Mouse (Mus musculus) stomach, embryonic 14.5 days (tissue): ENCODE data around the gene Synrg. TPM values are rescaled to one million over a fixed set of nuclear protein-coding genes. Genes with fewer than 3 reads are reported as not detected.

Experiments used
- ATAC-seq: fragments of 200-750 bp; cut with Nextera tagmentation; 2 replicates; pipeline ENCODE4 v1.8.0; 2017; ENCODE audit warnings: low read depth, moderate TSS enrichment; ENCODE audit not compliant: insufficient number of reproducible peaks, insufficient read depth, low FRiP score
- H3K27ac ChIP-seq: fragments of 300-500 bp; sonication (generic); 2 replicates; pipeline ENCODE4 v1.5.1; 2014; ENCODE audit warnings: mild to moderate bottlenecking, low read length, moderate library complexity, mixed read lengths
- H3K27me3 ChIP-seq: fragments of 300-500 bp; sonication (generic); 2 replicates; pipeline ENCODE4 v1.6.1; 2014; ENCODE audit warnings: low read length, control low read depth, mixed read lengths; ENCODE audit not compliant: control insufficient read depth, insufficient read depth
- H3K36me3 ChIP-seq: fragments of 300-500 bp; sonication (generic); 2 replicates; pipeline ENCODE4 v1.6.1; 2014; ENCODE audit warnings: mild to moderate bottlenecking, control low read depth, low read length, moderate library complexity, mixed read lengths; ENCODE audit not compliant: control insufficient read depth, insufficient read depth
- H3K4me1 ChIP-seq: fragments of 300-500 bp; sonication (generic); 2 replicates; pipeline ENCODE4 v1.6.1; 2014; ENCODE audit warnings: low read length, control low read depth, mixed read lengths; ENCODE audit not compliant: control insufficient read depth, insufficient read depth
- H3K4me2 ChIP-seq: fragments of 300-500 bp; sonication (generic); replicated peaks from 2 replicates; pipeline ENCODE4 v1.6.1; 2014; ENCODE audit warnings: low read depth, low read length, control low read depth
- H3K4me3 ChIP-seq: fragments of 300-500 bp; sonication (generic); 2 replicates; pipeline ENCODE4 v1.5.1; 2014; ENCODE audit warnings: low read depth, low read length, control low read depth
- H3K9ac ChIP-seq: fragments of 300-500 bp; sonication (generic); replicated peaks from 2 replicates; pipeline ENCODE4 v1.6.1; 2014; ENCODE audit warnings: low read depth, mild to moderate bottlenecking, control low read depth, low read length, moderate library complexity, mixed read lengths
- H3K9me3 ChIP-seq: fragments of 300-500 bp; sonication (generic); 2 replicates; pipeline ENCODE4 v1.6.1; 2016; ENCODE audit warnings: low read depth, low read length, control low read depth; ENCODE audit not compliant: control insufficient read depth
- whole genome bisulfite sequencing: fragments of 180-500 bp; shearing (Covaris S2); extraction: QIAGEN DNeasy Blood & Tissue Kit; methylation state at CpG from one replicate; pipeline ENCODE4 v1.1.7; 2014; 5-methylcytosine and 5-hydroxymethylcytosine counted together
- polyA plus RNA-seq: library from polyadenylated mRNA; unstranded; fragments of >200 nt; fragmentation: Nextera tagmentation; extraction: Ambion mirVana; gene quantifications from 2 replicates; pipeline ENCODE4 v1.2.1, GENCODE M21; 2014

The Synrg gene
- polyA plus RNA-seq, 1 experiment from 2014 or later = 15.0 TPM

- Histone ChIP-seq H3K36me3 (peaks cover 12% of the 10 kb centered on the region; the same call in 1 of the 2 replicates), H3K9ac (no peak overlapping the region), H3K27me3 (no peaks in the 10 kb centered on the region), H3K27ac (no peak overlapping the region), H3K4me3 (no peak overlapping the region), H3K9me3 (no peaks in the 10 kb centered on the region), H3K4me1 (no peaks in the 10 kb centered on the region), H3K4me2 (no peak overlapping the region)
- 82% methylated on average over 3 of the region's 3 CpGs for WGBS
- no peak for ATAC-seq
Observed at GRCm38 (mm10) chr11:84080327-84080726, 116.1 kb downstream of the Synrg start.

GRCm38 (mm10) chr11:84081901-84082300 is 117.7 kb downstream of the Synrg start:
- ATAC-seq = no peak
- H3K9ac ChIP-seq = no peak overlapping the region
- no peaks in the 10 kb centered on the region for H3K27me3 ChIP-seq
- no peaks in the 10 kb centered on the region for H3K4me1 ChIP-seq
- peaks cover 12% of the 10 kb centered on the region for H3K36me3 ChIP-seq
- H3K27ac ChIP-seq = no peak overlapping the region
- H3K4me2 ChIP-seq = no peak overlapping the region
- no peaks in the 10 kb centered on the region for H3K9me3 ChIP-seq
- no peak overlapping the region for H3K4me3 ChIP-seq
- 90% methylated on average over 5 of the region's 5 CpGs for WGBS

GRCm38 (mm10) chr11:84090572-84090971 is 126.3 kb downstream of the Synrg start:
- Histone ChIP-seq H3K4me3 (no peak overlapping the region), H3K36me3 (peaks cover 39% of the 10 kb centered on the region), H3K27ac (no peak overlapping the region), H3K27me3 (no peaks in the 10 kb centered on the region), H3K4me1 (no peaks in the 10 kb centered on the region), H3K4me2 (no peak overlapping the region), H3K9me3 (no peaks in the 10 kb centered on the region), H3K9ac (no peak overlapping the region)
- WGBS = 85% methylated on average over 8 of the region's 8 CpGs
- no peak for ATAC-seq

Other genes with a start within 250 kb of the Synrg start
- 1.6 TPM in 1 of 2 replicates, not detected in the other for gene Wfdc21, start 217.5 kb upstream of the Synrg start, polyA plus RNA-seq
- 28.7 and 29.1 TPM in 2 replicates for gene Heatr6, start 210.7 kb upstream of the Synrg start, polyA plus RNA-seq
- 6.4 and 8.2 TPM in 2 replicates for gene Hnf1b, start 114.4 kb upstream of the Synrg start, polyA plus RNA-seq
- 32.3 and 36.9 TPM in 2 replicates for gene Ddx52, start 22.4 kb upstream of the Synrg start, polyA plus RNA-seq
- gene Dusp14, start 104.8 kb downstream of the Synrg start, polyA plus RNA-seq = 21.9 and 24.0 TPM in 2 replicates
- gene Tada2a, start 165.2 kb downstream of the Synrg start, polyA plus RNA-seq = 36.2 and 37.6 TPM in 2 replicates
- 25.5 and 25.8 TPM in 2 replicates for gene Acaca, start 165.2 kb downstream of the Synrg start, polyA plus RNA-seq
- not detected in 2 replicates for gene Gm11437, start 203.0 kb downstream of the Synrg start, polyA plus RNA-seq